Mouse (Mus musculus) layer of hippocampus, postnatal 25 days (tissue): ENCODE results near the gene Elfn2. TPM values are rescaled to one million over a fixed set of nuclear protein-coding genes. Genes with fewer than 3 reads are reported as not detected.

Experiments used
- DNase-seq, 2 experiments: peaks; one replicate each; pipeline ENCODE4 v3.0.0; 2022; ENCODE audit warnings: mixed read lengths in 2 of 2, low spot score in 1 of 2; ENCODE audit errors: extremely low spot score in 1 of 2
- total RNA-seq, 2 experiments: library from RNA; stranded (reverse); gene quantifications; 2 replicates each; pipeline ENCODE4 v1.2.3; 2021

The Elfn2 gene
- total RNA-seq, 2 experiments from 2014 or later = 175 to 188 TPM

DNA sequence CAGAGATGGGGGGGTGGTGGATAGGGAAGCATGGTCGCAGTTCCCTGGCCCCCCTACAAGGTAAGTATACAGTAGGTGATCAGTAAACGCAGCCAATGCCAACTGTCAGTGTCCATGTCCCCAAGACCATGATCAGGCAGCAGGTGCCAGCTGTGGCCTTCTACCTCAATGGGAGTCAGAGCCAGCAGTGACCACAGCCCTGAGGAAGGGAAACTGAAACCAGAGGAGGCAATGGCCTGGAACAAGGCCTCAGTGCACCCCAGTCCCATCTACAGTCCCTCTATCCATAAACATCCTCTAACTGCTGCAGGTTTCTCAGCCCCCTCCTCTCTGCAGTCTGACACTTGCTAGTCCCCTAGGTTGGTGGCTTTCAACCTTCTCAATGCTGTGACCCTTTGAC lies 27.9 kb downstream of the Elfn2 start:
- no peak for DNase-seq

GRCm38 (mm10) chr15:78686910-78687309 lies 31.7 kb downstream of the Elfn2 start:
- DNase-seq = no peak

DNA sequence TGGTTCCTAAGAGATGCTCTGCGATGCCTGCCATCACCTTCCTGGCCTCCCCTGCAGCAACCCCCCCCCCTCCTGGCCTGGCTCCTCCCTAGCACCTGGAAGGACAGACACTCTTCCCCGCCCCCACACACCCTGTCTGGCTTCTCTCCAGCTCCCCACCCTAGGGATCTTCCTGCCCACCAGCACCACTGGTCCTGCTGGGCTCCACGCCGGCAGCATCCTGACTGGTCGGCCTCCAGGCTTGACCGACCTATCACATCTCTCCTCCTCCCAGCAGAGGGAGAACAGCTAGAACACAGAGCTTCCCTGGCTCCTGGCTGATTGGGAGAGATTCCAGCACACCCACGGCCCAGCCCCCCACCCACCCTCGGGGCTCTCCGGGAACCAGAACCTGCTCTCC lies 34.5 kb downstream of the Elfn2 start:
- DNase-seq = peak in 1 of 2 experiments; percentile 55

DNA sequence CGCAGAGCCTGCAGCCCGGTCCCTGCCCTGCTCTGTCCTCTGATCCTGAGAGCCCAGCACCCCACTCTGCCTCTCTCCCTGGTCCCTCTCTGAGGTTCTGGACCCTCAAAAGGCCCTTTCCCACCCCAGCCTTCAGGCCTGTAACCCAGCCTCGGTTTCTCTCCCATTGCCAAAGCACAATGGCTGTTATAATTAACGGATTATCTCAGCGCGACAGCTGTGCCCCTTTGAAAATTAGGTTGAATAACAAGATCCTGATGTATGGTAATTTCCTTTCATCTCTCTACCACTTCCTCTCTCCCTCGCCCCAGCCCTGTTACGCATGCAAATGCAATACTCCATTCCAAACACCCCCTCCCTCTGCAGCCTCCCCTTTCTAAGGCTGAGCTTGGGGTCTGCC lies 35.1 kb downstream of the Elfn2 start:
- DNase-seq = no peak

DNA sequence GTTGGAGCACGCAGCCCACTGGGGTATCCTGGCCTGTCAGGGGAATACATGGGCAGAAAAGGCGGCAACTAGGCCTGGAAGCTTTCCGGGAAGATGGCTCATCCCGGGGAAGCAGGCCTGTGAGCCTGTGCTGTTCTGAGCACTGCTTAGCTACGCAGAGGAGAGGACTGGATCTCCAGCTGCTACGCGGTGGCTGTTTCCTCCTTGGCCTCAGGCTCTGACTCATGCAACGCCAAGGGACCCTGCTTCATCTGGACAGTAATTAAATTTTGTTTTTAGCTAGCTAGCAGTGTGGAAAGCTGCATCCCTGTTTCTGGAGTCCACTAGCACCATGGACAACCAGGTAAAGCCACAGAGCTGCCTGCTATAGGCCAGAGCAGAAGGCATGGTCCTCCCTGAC lies 36.8 kb downstream of the Elfn2 start:
- DNase-seq = no peak

GRCm38 (mm10) chr15:78681301-78681700 lies 37.3 kb downstream of the Elfn2 start:
- no peak for DNase-seq

DNA sequence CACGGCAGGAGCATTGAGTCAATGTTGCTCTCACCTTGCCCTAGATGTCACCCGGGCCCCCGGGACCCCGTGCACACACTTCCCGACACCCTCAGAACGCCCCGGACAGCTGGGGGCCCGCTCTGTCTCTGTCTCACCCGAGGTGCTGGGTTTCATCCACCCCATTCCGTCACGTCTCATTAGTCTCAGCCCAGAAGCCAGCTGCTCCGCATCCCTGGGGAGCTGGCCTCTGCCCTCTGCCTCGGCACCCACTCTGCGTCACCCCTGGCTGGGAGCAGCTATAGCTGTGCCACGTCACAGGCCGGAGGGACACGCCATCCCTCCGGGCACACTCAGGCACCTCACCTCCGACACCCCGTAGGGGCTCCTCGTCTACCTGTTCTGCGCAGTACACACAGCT lies 38.3 kb downstream of the Elfn2 start:
- no peak for DNase-seq

DNA sequence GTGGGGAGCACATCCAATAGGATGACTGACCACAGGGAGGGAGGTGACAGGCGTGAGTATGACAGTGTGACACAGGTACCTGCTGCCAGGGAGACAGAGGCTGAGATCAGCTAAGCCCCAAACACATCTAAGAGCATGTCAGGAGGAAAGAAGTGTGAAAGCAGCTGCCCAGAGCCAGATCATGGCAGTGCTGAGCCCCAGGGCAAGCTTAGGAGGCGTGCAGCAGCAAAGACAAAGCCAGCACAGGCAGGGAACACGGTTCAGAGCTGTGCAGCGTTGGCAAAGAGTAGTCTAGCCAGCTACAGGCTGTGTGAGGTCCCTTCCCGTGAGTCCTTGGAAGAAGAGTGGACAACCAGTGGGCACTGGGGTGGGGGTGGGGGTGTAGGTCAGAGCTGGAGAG lies 40.9 kb downstream of the Elfn2 start:
- no peak for DNase-seq

DNA sequence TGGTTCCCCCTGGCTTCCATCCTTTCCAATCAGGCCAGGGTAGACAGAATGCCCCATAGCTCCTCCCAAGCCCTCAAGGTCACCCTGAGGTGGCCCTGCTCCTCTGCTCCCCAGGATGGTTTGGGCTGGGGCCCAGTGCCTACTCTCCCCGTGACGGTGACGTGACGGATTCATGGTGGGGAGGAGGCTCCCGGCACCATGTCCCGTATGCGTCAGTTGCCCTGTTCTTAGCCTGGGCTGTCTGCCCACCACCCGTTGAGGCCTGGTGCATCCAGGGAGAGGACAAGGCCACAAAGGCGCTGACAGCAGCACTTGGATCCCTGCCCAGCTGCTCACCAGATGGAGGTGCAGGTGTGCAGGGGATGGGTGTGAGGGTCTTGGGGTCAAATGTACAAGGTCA lies 41.6 kb downstream of the Elfn2 start:
- DNase-seq = no peak

DNA sequence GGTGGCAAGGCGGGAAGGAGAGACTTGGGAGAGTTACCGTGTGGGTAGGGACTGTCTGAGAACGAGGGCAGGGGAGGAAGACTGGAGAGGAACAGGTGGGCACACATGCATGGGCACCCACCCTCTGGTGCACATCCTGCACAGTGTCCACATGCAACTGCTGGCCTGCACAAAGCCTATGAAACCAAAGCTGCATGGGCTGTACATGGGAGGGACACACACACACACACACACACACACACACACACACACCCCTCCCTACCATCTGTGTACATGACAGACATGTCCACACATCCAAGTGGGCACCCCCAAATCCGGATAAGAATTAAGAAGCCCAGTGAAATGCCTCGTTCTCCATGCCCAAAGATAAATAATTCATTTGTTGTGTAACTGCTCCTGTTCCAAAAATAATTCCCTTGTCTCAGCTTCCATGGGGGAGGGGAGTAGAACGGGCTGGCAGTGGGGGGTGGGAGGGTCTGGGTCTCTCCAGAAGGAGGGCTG lies 43.6 kb downstream of the Elfn2 start:
- no peak for DNase-seq

DNA sequence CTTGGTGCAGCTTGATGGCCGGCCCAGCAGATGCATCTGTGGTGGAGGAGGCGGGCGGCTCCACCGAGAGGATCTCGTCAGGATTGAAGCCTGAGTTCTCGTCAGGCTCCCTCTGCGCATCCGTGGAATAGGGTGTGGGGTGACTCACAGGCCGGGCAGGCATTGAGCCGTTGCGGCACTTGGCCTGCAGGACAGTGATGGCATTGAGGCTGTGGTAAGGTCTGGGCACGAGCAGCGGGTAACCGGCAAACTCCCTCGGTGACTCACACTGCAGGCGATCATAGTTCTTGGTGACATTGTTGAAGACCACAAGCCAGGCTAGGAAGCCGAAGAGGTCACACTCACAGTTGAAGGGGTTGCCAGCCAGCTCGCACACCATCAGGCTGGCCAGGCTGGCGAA lies 45.1 kb downstream of the Elfn2 start:
- DNase-seq = no peak

DNA sequence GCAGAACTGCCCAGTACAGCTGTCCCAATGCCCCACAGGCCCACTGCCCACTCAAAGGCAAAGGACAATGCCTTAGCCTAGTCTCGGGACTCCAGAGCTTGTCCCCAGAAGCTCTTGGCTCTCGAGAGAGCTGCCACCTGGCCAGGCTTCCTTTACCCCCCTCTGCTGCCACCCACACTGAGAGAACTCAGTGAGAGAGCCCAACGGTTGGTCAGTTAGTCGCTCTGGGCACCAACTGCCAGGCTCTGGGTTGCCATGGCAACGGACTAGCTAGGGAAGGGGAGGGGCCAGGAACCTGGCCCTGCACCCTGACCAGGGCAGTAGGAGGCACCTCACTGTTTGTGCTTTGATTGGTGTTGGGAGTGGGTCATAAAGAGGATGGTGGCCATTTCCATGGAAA lies 48.2 kb downstream of the Elfn2 start:
- no peak for DNase-seq

DNA sequence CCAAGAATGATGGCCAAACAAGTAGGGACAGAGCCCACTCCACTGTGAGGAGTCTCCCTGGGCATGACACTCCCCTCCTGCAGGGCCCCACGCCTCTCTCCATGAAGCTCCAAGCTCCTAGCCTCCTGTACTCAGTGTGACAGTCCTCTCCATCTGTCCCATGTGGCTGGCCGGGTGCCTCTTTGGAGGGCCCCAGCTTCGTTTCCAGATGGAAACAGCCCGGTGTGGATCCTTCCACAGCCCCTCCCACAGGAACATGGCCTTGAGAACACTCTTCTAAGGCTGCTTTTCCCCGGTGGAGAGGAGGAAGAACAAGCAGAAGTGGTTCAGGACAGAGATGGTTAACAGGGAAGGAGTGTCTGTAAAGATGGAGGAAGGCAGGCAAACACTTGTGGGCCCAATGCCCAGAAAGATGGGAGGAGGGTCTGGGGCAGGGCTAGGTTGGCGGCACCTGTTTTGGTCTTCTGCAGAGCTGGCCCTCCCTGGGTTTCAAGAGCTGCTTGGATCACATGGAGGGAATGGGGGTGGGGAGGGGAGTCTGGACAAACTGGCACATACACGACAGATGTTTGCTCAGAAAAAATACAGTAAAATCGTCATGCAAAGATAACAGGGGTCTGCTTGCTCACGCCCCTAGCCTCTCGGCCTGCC lies 49.2 kb downstream of the Elfn2 start:
- DNase-seq = no peak

DNA sequence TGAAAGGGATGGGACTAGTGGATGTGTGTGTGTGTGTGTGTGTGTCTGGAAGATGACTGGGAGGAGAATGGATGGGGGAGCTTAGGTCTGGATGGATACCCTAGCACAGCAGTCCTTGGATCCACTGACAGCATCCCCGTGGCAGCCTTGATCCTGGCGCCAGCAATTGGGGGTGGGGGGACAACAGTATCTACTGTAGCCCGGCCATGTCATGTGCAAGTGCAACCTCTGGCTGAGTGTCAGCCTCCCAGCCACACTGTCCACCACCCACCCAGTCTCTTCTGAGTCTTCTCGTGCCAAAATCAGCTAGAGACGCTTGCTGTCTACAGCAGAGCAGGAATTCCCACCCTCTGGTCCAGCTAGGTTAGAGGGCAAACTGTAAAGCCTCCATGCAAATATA lies 54.3 kb downstream of the Elfn2 start:
- DNase-seq = no peak

GRCm38 (mm10) chr15:78651169-78651568 lies 67.4 kb downstream of the Elfn2 start:
- no peak for DNase-seq

DNA sequence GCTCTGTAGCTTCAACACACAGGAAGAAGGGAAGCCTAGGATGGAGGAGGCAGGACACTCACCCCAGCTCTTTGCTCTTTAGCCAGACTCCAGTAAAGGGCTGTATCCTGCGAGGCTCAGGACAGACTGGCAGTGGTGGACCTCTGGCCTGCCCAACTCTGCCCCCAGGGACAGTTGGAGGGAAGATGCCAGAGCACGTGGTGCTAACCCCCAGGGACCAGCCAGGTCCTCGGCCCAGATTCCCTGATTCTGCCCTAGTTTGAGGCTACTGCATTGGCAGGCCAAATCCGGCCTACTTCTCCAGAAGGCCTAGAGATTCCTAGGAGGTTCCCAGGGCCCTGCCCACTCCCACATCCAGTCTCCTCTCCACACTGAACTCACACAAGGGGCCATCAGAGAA lies 70.8 kb downstream of the Elfn2 start:
- no peak for DNase-seq

DNA sequence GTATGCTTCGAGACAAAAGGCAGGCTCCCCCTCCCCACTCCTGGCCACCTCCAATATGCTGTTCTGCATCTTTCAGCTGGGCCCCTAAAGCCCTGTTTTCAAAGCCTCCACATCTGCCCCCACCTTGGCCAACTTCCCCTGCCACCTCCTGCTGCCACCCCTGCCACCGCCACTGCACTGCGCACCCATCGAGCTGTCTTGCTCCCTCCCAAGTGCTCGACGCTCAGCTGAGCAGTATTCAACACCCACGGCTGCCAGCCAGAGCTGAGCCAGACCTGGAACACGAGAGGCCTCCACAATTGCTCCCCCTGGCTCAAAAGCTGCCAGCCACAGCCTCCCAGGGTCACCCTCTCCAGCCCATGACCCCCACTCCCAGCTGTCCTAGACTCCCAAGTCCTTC lies 74.0 kb downstream of the Elfn2 start:
- DNase-seq = no peak

GRCm38 (mm10) chr15:78643633-78644032 lies 74.9 kb downstream of the Elfn2 start:
- no peak for DNase-seq

DNA sequence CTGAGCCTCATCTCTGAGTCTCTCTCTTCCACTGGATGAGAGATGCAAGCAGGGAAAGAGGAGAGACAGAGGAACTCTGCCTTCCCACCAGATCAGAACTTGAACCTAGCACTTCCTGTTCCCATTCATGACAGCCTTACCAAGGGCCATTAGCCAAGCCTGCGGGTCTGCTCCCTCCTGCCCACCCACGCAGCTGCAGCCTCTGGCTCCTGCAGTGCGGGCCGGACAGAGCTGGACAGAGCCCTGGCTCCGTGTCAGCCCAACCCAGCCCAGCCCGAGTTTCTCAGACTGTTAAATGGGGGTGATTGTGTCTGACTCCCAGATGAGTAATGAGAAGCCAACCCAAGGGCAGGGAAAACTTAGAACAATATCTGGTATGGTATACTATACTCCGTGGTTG lies 83.3 kb downstream of the Elfn2 start:
- DNase-seq = no peak

DNA sequence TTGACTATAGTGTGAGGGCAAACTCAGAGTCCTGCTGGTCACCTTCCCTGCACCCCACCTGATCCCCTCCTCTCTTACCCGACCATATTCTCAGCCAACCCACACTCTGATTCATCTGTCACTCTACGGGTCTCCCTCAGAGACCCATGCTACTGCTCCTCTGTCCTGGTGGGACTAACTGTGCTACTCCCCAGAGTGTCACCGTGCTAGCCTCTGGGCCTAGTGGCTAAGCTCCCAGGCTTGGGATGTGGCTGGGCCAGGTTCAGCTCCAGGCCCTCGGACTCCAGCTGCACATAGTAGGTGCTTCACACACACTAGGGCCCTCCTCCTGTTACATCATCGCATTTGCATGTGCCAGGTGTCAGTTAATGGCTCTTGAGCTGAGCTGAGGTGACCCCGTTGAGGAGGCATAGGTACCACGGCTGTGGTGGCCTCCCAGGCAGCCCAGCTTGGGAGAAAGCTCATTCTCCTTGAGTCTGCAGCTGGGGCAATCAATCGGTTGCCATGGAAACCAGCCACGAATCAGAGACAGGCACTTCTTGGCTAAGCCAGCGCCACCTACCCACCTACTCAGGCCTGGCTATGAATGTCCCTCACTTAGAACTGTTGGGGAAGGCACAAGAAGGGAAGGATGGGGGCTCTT lies 84.4 kb downstream of the Elfn2 start:
- DNase-seq = peak in 1 of 2 experiments; percentile 33

- no peak for DNase-seq
Observed at GRCm38 (mm10) chr15:78633413-78633812, 85.2 kb downstream of the Elfn2 start.

- no peak for DNase-seq
Observed at GRCm38 (mm10) chr15:78632387-78632786, 86.2 kb downstream of the Elfn2 start.
